Mouse (Mus musculus): ENCODE results near the gene 1700113H08Rik. TPM values are rescaled to one million over a fixed set of nuclear protein-coding genes. Genes with fewer than 3 reads are reported as not detected.

Gene 1700113H08Rik
- polyA plus RNA-seq, 1 experiment = not detected

GRCm38 (mm10) chr10:87020711-87021110, 37.1 kb upstream of the 1700113H08Rik start:
- 54% methylated on average over 15 of the region's 16 CpGs for whole genome bisulfite sequencing
- Histone ChIP-seq H3K27me3 (ENCODE audit: control insufficient read depth, insufficient read depth, low read length) (no peaks in the 10 kb centered on the region), H3K27ac (ENCODE audit: insufficient read depth, low read depth, low read length) (no peak overlapping the region), H3K36me3 (ENCODE audit: control insufficient read depth, insufficient read depth, low read length) (no peaks in the 10 kb centered on the region), H3K4me3 (ENCODE audit: low read depth, low read length) (no peak overlapping the region), H3K4me1 (ENCODE audit: control insufficient read depth, insufficient read depth, insufficient read length, low read length) (no peaks in the 10 kb centered on the region)
- TF ChIP-seq POLR2A (IDR thresholded peaks at IDR 0.05; ENCODE audit: low read depth, low read length) (no peak), CTCF (IDR thresholded peaks at IDR 0.05; ENCODE audit: extremely low read depth, insufficient read length, insufficient replicate concordance, low read depth, low read length) (no peak)

DNA sequence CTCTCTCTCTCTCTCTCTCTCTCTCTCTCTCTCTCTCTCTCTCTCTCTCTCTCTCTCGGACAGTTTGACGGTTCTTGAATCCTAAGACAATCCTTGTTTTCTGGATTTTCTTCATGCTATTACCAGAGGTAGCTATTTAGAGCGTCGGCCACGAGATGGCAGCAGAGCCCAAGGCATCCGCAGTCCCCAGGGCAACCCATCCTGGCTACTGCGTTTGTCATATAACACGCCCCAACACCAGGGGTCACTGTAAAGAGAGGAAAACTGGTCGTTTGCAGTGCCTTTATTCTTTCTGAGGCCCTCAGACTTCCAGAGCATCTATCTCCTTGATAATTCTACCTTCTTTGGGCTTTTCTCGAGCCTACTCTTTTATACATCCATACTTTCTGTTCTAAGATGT, 33.0 kb upstream of the 1700113H08Rik start:
- no peak for TF ChIP-seq POLR2A (IDR thresholded peaks at IDR 0.05; ENCODE audit: low read depth, low read length)
- peak; percentile 97 for TF ChIP-seq CTCF (IDR thresholded peaks at IDR 0.05; ENCODE audit: extremely low read depth, insufficient read length, insufficient replicate concordance, low read depth, low read length)
- no peaks in the 10 kb centered on the region for H3K27me3 ChIP-seq (ENCODE audit: control insufficient read depth, insufficient read depth, low read length)
- H3K36me3 ChIP-seq (ENCODE audit: control insufficient read depth, insufficient read depth, low read length) = no peaks in the 10 kb centered on the region
- no peak overlapping the region for H3K27ac ChIP-seq (ENCODE audit: insufficient read depth, low read depth, low read length)
- no peaks in the 10 kb centered on the region for H3K4me1 ChIP-seq (ENCODE audit: control insufficient read depth, insufficient read depth, insufficient read length, low read length)
- 3% methylated on average over 8 of the region's 10 CpGs for WGBS
- H3K4me3 ChIP-seq (ENCODE audit: low read depth, low read length) = no peak overlapping the region

- Histone ChIP-seq H3K27me3 (ENCODE audit: control insufficient read depth, insufficient read depth, low read length) (no peaks in the 10 kb centered on the region), H3K4me1 (ENCODE audit: control insufficient read depth, insufficient read depth, insufficient read length, low read length) (no peaks in the 10 kb centered on the region), H3K4me3 (ENCODE audit: low read depth, low read length) (no peak overlapping the region), H3K27ac (ENCODE audit: insufficient read depth, low read depth, low read length) (no peak overlapping the region), H3K36me3 (ENCODE audit: control insufficient read depth, insufficient read depth, low read length) (no peaks in the 10 kb centered on the region)
- TF ChIP-seq CTCF (IDR thresholded peaks at IDR 0.05; ENCODE audit: extremely low read depth, insufficient read length, insufficient replicate concordance, low read depth, low read length) (no peak), POLR2A (IDR thresholded peaks at IDR 0.05; ENCODE audit: low read depth, low read length) (no peak)
- 77% methylated on average over 8 of the region's 8 CpGs for WGBS
Measured at GRCm38 (mm10) chr10:87032768-87033167, 25.1 kb upstream of the 1700113H08Rik start.

DNA sequence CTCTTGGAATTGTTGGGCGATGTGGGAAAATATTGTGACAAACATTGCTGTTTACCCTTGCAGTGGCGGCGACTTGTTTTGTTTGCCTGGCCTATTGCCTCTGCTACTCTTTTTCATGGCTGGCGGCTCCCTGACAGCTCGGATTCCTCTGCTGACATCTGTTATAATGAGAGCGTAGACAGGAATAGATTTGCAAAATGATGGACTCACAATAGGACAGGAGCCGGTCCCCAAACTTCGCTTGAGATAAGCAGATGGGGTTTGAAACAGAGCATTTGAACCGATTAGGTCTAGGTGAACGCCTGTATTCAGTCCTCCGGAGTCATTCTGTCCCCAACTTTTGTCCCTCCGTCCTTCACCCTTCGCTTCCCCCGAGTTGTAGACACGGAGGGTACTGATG, 22.0 kb upstream of the 1700113H08Rik start:
- Histone ChIP-seq H3K36me3 (ENCODE audit: control insufficient read depth, insufficient read depth, low read length) (no peaks in the 10 kb centered on the region), H3K27ac (ENCODE audit: insufficient read depth, low read depth, low read length) (no peak overlapping the region), H3K4me3 (ENCODE audit: low read depth, low read length) (no peak overlapping the region), H3K27me3 (ENCODE audit: control insufficient read depth, insufficient read depth, low read length) (no peaks in the 10 kb centered on the region), H3K4me1 (ENCODE audit: control insufficient read depth, insufficient read depth, insufficient read length, low read length) (no peaks in the 10 kb centered on the region)
- 80% methylated on average over 15 of the region's 15 CpGs for WGBS
- no peak for TF ChIP-seq POLR2A (IDR thresholded peaks at IDR 0.05; ENCODE audit: low read depth, low read length)
- no peak for TF ChIP-seq CTCF (IDR thresholded peaks at IDR 0.05; ENCODE audit: extremely low read depth, insufficient read length, insufficient replicate concordance, low read depth, low read length)

DNA sequence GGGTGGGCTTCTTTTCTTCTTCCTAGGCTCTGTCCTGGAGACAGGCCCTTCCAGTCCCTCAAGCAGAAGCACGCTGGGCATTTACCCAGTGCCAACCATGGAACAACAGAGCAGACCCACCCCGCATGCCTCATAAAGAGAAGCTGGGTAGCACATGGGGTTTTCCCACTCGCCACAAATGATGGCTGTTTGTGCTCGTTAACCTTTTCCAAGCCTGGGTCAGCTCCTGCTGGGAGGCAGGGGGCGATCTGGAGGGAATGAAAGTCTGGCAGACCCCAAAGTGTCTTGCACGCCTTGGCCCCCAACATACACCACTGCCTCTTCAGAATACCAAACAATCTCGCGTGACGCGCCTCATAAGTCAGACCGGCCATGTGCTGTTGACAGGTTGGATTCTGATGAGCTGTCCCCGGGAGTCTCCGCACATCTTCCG, 21.6 kb upstream of the 1700113H08Rik start:
- Histone ChIP-seq H3K27ac (ENCODE audit: insufficient read depth, low read depth, low read length) (no peak overlapping the region), H3K27me3 (ENCODE audit: control insufficient read depth, insufficient read depth, low read length) (no peaks in the 10 kb centered on the region), H3K4me1 (ENCODE audit: control insufficient read depth, insufficient read depth, insufficient read length, low read length) (no peaks in the 10 kb centered on the region), H3K4me3 (ENCODE audit: low read depth, low read length) (no peak overlapping the region), H3K36me3 (ENCODE audit: control insufficient read depth, insufficient read depth, low read length) (no peaks in the 10 kb centered on the region)
- 53% methylated on average over 14 of the region's 14 CpGs for WGBS
- TF ChIP-seq POLR2A (IDR thresholded peaks at IDR 0.05; ENCODE audit: low read depth, low read length) (no peak), CTCF (IDR thresholded peaks at IDR 0.05; ENCODE audit: extremely low read depth, insufficient read length, insufficient replicate concordance, low read depth, low read length) (no peak)

GRCm38 (mm10) chr10:87037062-87037461, 20.8 kb upstream of the 1700113H08Rik start:
- 22% methylated on average over 5 of the region's 5 CpGs for WGBS
- no peak overlapping the region for H3K27ac ChIP-seq (ENCODE audit: insufficient read depth, low read depth, low read length)
- H3K27me3 ChIP-seq (ENCODE audit: control insufficient read depth, insufficient read depth, low read length) = no peaks in the 10 kb centered on the region
- H3K4me1 ChIP-seq (ENCODE audit: control insufficient read depth, insufficient read depth, insufficient read length, low read length) = no peaks in the 10 kb centered on the region
- H3K4me3 ChIP-seq (ENCODE audit: low read depth, low read length) = no peak overlapping the region
- no peaks in the 10 kb centered on the region for H3K36me3 ChIP-seq (ENCODE audit: control insufficient read depth, insufficient read depth, low read length)
- TF ChIP-seq POLR2A (IDR thresholded peaks at IDR 0.05; ENCODE audit: low read depth, low read length) (no peak), CTCF (IDR thresholded peaks at IDR 0.05; ENCODE audit: extremely low read depth, insufficient read length, insufficient replicate concordance, low read depth, low read length) (no peak)

GRCm38 (mm10) chr10:87039340-87039739, 18.5 kb upstream of the 1700113H08Rik start:
- TF ChIP-seq CTCF (IDR thresholded peaks at IDR 0.05; ENCODE audit: extremely low read depth, insufficient read length, insufficient replicate concordance, low read depth, low read length) (no peak), POLR2A (IDR thresholded peaks at IDR 0.05; ENCODE audit: low read depth, low read length) (no peak)
- Histone ChIP-seq H3K27me3 (ENCODE audit: control insufficient read depth, insufficient read depth, low read length) (no peaks in the 10 kb centered on the region), H3K4me1 (ENCODE audit: control insufficient read depth, insufficient read depth, insufficient read length, low read length) (no peaks in the 10 kb centered on the region), H3K4me3 (ENCODE audit: low read depth, low read length) (no peak overlapping the region), H3K36me3 (ENCODE audit: control insufficient read depth, insufficient read depth, low read length) (no peaks in the 10 kb centered on the region), H3K27ac (ENCODE audit: insufficient read depth, low read depth, low read length) (no peak overlapping the region)
- WGBS = 79% methylated on average over 6 of the region's 6 CpGs

GRCm38 (mm10) chr10:87039800-87040199, 18.0 kb upstream of the 1700113H08Rik start:
- TF ChIP-seq POLR2A (IDR thresholded peaks at IDR 0.05; ENCODE audit: low read depth, low read length) (no peak), CTCF (IDR thresholded peaks at IDR 0.05; ENCODE audit: extremely low read depth, insufficient read length, insufficient replicate concordance, low read depth, low read length) (no peak)
- 87% methylated on average over 3 of the region's 3 CpGs for WGBS
- no peaks in the 10 kb centered on the region for H3K36me3 ChIP-seq (ENCODE audit: control insufficient read depth, insufficient read depth, low read length)
- no peak overlapping the region for H3K27ac ChIP-seq (ENCODE audit: insufficient read depth, low read depth, low read length)
- H3K4me3 ChIP-seq (ENCODE audit: low read depth, low read length) = no peak overlapping the region
- H3K27me3 ChIP-seq (ENCODE audit: control insufficient read depth, insufficient read depth, low read length) = no peaks in the 10 kb centered on the region
- H3K4me1 ChIP-seq (ENCODE audit: control insufficient read depth, insufficient read depth, insufficient read length, low read length) = no peaks in the 10 kb centered on the region

All from small intestine, adult 2 months (tissue).